Mouse (Mus musculus) monocyte, adult 5-6 weeks (primary cell): ENCODE data around the gene Rps2. TPM values are rescaled to one million over a fixed set of nuclear protein-coding genes. Genes with fewer than 3 reads are reported as not detected.
A peak's percentile ranks its signal among the peaks of the same experiment; 100 is the strongest.
"Not testable (repeated sequence)": the region's sequence is repeated elsewhere in the genome, so short reads cannot be mapped to it uniquely, and the experiment has no call there.

ENCODE experiments used
- ATAC-seq: fragments of 153-309, 156-312 bp; replicated peaks from 2 replicates; pipeline ENCODE4 v1.8.0; 2017; ENCODE audit warnings: mild to moderate bottlenecking; ENCODE audit not compliant: low TSS enrichment, insufficient number of reproducible peaks, severe bottlenecking, poor library complexity, low FRiP score
- total RNA-seq: library from RNA; stranded (forward); fragments of 200-1000, 200-491, 200-594 nt; gene quantifications from 3 replicates; pipeline ENCODE4 v1.2.3, GENCODE M21; 2017

Rps2 gene
- total RNA-seq = 428 to 669 TPM (median 533 TPM) in 3 replicates

- no peak for ATAC-seq
These were observed at the start of gene Rps2, which contains the start of gene Rnf151 for GRCm38 (mm10) chr17:24717943-24718342. Rps2 (plus strand) TSS chr17:24718116. Rnf151 (minus strand) TSS chr17:24718063.

- ATAC-seq = not testable (repeated sequence)
These were observed 48.7 kb upstream of the Rps2 start for GRCm38 (mm10) chr17:24669214-24669544.

DNA sequence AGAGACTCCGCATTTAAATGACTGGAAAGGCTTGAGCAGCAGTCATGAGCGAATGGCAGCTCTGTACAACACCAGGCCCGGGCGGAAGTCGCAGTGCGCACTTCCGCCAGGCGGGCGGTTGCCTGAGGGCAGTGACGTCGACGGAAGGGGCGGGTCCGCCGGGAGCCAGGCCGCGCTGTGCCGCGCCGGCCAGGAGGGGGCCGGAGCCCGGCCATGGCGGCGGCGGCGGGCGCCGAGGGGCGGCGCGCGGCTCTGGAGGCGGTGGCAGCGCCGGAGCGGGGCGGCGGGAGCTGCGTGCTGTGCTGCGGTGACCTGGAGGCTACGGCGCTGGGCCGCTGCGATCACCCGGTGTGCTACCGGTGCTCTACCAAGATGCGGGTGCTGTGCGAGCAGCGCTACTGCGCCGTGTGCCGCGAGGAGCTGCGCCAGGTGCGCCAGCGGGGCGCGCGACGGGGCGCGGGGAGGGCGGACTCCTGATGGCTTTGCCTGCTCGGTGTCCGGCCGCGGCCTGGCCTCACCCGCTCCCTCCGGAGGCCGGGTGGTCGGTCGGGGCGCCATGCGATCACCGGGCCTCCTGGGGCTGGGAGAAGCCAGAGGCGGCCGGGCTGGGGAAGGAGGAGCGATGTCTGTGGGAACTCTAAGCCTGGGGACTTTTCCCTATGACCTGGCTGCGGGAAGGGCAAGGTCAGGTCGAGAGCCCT, 48.2 kb upstream of the Rps2 start, which contains the start of gene Zfp598:
Gene Zfp598, plus strand, starts transcription at position 143 of the 701 bp plus-strand sequence.
- ATAC-seq = peak; percentile 86

DNA sequence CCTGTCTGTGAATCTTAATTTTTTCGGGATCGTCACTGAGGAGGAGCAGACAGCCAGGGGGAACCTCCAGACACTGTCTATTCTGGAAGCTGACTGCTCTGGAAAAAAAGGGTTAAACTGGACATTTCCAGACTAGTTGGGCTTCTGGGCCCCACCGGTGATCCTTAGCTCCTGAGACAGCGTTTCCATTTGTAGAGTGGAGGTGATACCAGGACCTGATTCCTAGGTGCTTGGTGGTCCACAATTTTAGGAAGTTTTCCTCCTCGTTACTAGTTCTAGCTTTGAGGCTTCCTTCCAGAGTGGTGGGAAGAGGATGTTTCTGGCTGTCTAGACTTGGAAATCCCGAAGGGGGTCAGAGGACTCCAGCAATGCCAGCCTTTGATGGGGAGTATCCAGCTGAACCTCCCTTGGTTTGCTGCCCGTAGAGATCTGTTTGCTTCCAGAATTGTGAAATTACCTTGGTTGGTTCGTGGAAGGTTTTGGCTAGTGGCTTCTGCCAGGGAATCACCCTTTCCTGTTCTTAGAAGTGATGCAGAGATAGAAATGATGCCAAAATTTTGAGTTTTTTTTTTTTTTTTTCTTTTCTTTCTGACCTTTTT, 47.6 kb upstream of the Rps2 start:
- no peak for ATAC-seq

GRCm38 (mm10) chr17:24671346-24671745, 46.6 kb upstream of the Rps2 start:
- ATAC-seq = no peak

DNA sequence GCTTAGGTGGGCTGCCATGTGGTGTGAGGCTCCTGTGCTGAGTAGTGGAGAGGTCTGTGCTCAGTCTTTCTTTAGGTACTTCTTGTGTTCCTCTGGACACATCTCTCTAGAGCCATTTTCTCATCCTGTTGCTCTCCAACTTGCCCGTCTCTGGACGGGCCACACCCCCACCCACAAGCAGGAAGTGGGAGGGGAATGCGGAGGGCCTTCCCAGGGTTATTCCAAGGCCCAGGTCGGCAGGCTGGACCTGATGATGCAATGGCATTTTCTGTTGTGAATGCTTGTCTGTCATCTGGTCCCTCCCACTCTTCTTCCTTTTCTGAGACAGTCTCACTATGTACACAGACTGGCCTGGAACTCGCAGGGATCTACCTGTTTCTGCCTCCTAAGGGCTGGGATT, 45.8 kb upstream of the Rps2 start:
- ATAC-seq = no peak

DNA sequence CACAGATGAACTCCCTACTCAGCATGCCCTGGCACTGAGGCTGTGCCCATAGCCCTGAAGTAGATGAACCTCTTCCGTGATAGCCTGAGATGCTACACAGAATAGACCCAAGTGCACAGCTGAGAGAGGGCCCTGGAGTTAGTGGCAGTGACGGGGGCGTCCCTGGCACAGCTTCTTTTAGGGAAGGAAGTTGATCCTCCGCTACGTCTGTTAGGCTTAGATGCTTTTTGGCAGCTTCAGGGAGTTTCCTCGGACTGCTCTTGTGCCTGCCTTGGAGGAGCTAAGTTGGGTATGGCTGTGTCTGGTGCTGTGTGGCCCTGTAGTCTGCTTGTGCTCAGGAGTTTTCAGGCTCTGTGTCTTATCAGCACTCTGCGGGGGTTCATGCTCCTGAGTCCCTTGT, 43.6 kb upstream of the Rps2 start:
- no peak for ATAC-seq

- ATAC-seq = peak; percentile 69; the same call in 1 of the 2 replicates
These were observed 41.7 kb upstream of the Rps2 start for GRCm38 (mm10) chr17:24676187-24676586.

GRCm38 (mm10) chr17:24676877-24677276, 41.0 kb upstream of the Rps2 start:
- ATAC-seq = no peak

GRCm38 (mm10) chr17:24677500-24678080, 40.3 kb upstream of the Rps2 start:
- no peak for ATAC-seq

DNA sequence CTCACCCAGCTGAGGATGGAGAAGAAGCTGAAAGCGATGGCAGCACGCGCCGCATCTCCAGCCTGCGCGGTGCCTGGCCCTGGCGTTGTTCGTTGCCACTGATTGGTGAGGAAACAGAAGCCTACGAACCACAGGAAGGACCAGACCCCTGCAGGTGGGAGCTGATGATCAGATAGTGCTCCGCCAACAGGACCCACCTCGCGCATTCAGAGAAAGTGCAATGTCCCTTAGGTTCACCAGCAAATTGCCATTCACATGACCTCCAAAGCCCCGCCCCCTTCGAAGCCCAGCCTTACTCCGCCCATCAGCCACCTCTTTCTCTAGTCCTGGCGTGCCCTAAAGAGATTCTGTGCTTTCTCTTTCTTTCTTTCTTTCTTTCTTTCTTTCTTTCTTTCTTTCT, 31.4 kb upstream of the Rps2 start:
- peak; percentile 58; the same call in 1 of the 2 replicates for ATAC-seq

- ATAC-seq = peak; percentile 57; the same call in 1 of the 2 replicates
These were observed 30.7 kb upstream of the Rps2 start for GRCm38 (mm10) chr17:24687146-24687595.

GRCm38 (mm10) chr17:24687599-24687998, 30.3 kb upstream of the Rps2 start:
- no peak for ATAC-seq

GRCm38 (mm10) chr17:24689251-24690081, 28.4 kb upstream of the Rps2 start, which contains the start of gene Syngr3:
Syngr3 (minus strand) TSS chr17:24689955.
- no peak for ATAC-seq

GRCm38 (mm10) chr17:24692385-24692784, 25.5 kb upstream of the Rps2 start:
- no peak for ATAC-seq

DNA sequence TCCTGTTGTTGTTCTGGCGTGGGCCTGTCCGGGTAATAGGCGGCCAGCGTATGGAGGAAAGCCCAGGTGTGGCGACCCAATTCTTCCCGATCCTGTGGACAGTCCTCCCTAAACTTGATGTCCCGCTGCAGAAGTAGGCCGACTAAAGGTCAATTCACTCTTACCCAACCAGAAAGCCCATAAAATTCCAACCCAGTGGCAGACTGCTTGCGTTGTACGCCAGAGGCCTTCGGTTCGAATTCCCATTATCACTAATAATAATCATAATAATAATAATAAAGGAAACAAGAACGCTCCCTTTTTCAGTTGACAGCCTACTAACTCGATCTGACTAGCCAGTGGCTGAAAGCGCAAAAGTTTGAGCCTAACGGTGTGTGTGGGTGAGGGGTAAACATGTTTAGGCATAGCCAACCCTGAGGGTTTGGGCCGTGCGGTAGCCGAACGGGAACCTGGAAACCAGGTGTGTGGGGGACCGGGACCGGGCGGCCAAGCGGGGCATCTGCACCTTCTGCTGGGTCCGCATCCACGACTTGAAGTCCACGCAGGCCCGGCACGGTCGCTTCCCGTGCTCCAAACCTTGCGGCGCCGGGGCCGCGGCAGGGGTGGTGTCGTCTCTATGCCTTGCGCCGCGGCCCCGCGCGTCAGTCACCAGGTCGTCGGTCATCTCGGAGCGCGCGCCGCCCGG, 22.4 kb upstream of the Rps2 start:
- ATAC-seq = no peak

DNA sequence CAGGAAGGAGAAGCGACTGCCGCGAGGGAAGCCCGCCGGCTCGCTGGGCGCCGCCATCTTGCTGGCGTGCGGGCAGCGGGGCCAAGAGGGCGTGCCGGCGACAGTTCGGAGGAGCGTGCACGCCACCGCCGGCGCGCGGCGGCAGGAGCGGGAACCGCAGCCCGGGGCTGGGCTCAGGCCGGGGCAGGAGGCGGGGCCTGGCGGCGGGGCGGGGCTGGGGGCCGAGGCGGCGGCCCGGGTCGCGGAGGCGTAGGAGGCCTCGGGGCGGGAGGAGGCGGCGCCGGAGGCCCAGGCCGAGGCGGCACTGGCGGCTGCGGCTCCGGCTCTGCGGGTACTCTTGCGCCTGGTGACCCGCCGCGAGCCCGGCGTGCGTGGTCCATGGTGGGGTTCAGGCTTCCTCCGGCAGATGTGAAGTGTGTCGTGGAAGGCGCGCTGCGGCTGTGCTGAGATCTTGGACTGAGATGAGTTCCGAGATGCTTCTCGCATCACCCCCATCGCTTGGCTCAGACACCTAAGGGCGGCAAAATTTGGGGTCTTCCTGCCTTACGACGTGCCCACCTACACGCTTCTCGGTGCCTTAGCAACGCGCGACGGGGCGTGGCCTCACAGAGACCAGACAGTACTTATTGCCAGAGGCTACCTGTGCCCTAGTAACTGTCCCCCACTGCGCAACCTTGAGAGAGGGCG, 21.8 kb upstream of the Rps2 start, which contains the start of the genes Gfer and Noxo1:
Gene Gfer, minus strand, starts transcription at position 146 of the 687 bp plus-strand sequence.
Gene Noxo1, plus strand, starts transcription at position 224 of the 687 bp plus-strand sequence.
- peak; percentile 41 for ATAC-seq

GRCm38 (mm10) chr17:24697985-24698384, 19.9 kb upstream of the Rps2 start:
- no peak for ATAC-seq
